Mouse (Mus musculus): Measurements from ENCODE around the gene Acly.

Acly gene

GRCm38 (mm10) chr11:100510556-100510955 is 17.2 kb downstream of the Acly start:
- DNase-seq (ENCODE audit: low spot score): no peak

- no peak for DNase-seq (ENCODE audit: low spot score)
Observed at GRCm38 (mm10) chr11:100505997-100506396, 21.8 kb downstream of the Acly start.

- no peak for DNase-seq (ENCODE audit: low spot score)
Observed at GRCm38 (mm10) chr11:100504990-100505660, 22.7 kb downstream of the Acly start.

GRCm38 (mm10) chr11:100501321-100501720 is 26.5 kb downstream of the Acly start:
- no peak for DNase-seq (ENCODE audit: low spot score)

- DNase-seq (ENCODE audit: low spot score): no peak
Observed at GRCm38 (mm10) chr11:100500651-100501050, 27.1 kb downstream of the Acly start.

- no peak for DNase-seq (ENCODE audit: low spot score)
Observed at GRCm38 (mm10) chr11:100500241-100500640, 27.6 kb downstream of the Acly start.

- no peak for DNase-seq (ENCODE audit: low spot score)
Observed at GRCm38 (mm10) chr11:100493771-100494170, 34.0 kb downstream of the Acly start.

GRCm38 (mm10) chr11:100490951-100491350 is 36.8 kb downstream of the Acly start:
- DNase-seq (ENCODE audit: low spot score): no peak

- DNase-seq (ENCODE audit: low spot score): no peak
Observed at GRCm38 (mm10) chr11:100485801-100486538, 41.8 kb downstream of the Acly start.

GRCm38 (mm10) chr11:100484461-100484860 is 43.3 kb downstream of the Acly start:
- no peak for DNase-seq (ENCODE audit: low spot score)

GRCm38 (mm10) chr11:100479152-100479551 is 48.6 kb downstream of the Acly start:
- DNase-seq (ENCODE audit: low spot score): no peak

- no peak for DNase-seq (ENCODE audit: low spot score)
Observed at GRCm38 (mm10) chr11:100476281-100476680, 51.5 kb downstream of the Acly start.

GRCm38 (mm10) chr11:100472935-100473295 is 54.9 kb downstream of the Acly start:
- DNase-seq (ENCODE audit: low spot score): no peak

- DNase-seq (ENCODE audit: low spot score): peak; percentile 91
Observed at GRCm38 (mm10) chr11:100472197-100472934, 55.4 kb downstream of the Acly start, which contains the start of gene Klhl11. Gene Klhl11 (minus strand): TSS chr11:100472741.

GRCm38 (mm10) chr11:100471352-100472196 is 56.2 kb downstream of the Acly start:
- DNase-seq (ENCODE audit: low spot score): no peak

GRCm38 (mm10) chr11:100465833-100466232 is 62.0 kb downstream of the Acly start:
- DNase-seq (ENCODE audit: low spot score): no peak

- no peak for DNase-seq (ENCODE audit: low spot score)
Observed at GRCm38 (mm10) chr11:100465229-100465792, 62.5 kb downstream of the Acly start.

GRCm38 (mm10) chr11:100462699-100463098 is 65.1 kb downstream of the Acly start:
- DNase-seq (ENCODE audit: low spot score): no peak

GRCm38 (mm10) chr11:100457711-100458110 is 70.1 kb downstream of the Acly start:
- DNase-seq (ENCODE audit: low spot score): no peak

- DNase-seq (ENCODE audit: low spot score): no peak
Observed at GRCm38 (mm10) chr11:100457247-100457646, 70.6 kb downstream of the Acly start.

- no peak for DNase-seq (ENCODE audit: low spot score)
Observed at GRCm38 (mm10) chr11:100442625-100443024, 85.2 kb downstream of the Acly start.

- no peak for DNase-seq (ENCODE audit: low spot score)
Observed at GRCm38 (mm10) chr11:100441797-100442196, 86.0 kb downstream of the Acly start, which contains the start of the genes Nt5c3b and Klhl10. Gene Nt5c3b (minus strand): TSS chr11:100441808. Gene Klhl10 (plus strand): TSS chr11:100441917.
